Mouse (Mus musculus) E14TG2a.4 (cell line): ENCODE measurements at regions not wholly inside any gene's neighbourhood (a gene's known extent, or its start where the extent isn't known, plus 50 kb on each side); places are given as distances from the start of the nearest gene placed in this dataset.

Experiments used
- CTCF ChIP-seq: conservative IDR thresholded peaks from 2 replicates; pipeline ENCODE4 v1.5.1; 2014; ENCODE audit warnings: low read length
- NANOG ChIP-seq: IDR thresholded peaks from 2 replicates; pipeline ENCODE4 v1.6.1; 2014; ENCODE audit warnings: borderline replicate concordance, low read length, mixed read lengths

DNA sequence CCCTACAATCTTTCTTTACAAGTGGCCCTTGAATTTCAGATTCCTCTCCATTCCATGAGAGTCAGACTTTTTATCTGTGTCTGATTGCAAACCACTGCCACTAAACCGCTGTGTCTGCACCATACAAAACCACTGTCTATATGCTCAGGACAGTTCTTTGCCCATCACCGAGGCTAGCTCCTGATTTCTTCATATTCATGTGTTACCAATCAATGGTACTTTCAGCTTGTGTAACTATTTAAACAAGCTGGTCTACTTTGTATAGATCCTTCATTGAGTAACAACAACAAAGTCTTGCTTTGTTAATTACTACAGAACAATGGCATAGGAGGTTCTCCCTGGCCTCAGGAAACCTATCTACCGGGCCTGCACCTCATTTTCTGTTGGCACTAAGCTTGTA lies 164.0 kb downstream of the Gm11361 start:
- TF ChIP-seq CTCF (no peak), NANOG (no peak)
